Mouse (Mus musculus): Measurements from ENCODE around the gene Fcer1a.
"Not testable (repeated sequence)": the region's sequence is repeated elsewhere in the genome, so short reads cannot be mapped to it uniquely, and the experiment has no call there.

Fcer1a gene

DNA sequence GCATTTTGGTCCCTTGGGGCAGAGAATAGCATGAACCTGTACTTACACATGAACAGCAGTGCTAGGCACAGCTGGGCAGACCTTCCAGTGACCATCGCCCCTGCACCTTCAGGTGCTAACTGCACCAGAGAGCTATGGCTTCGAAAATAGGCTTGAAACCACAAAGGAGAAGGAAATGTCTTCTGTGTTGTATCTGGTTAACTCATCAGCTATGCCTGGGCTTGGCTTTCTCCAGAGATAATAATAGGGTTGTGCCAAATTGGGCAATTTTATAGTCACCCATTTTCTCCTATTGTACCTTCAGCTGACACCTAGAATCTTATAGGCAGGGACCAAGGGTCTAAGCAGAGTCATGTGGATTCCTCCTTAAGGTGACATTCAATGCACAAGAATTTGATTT lies at the start of gene Fcer1a:
TSS of gene Fcer1a (minus strand) at position 134 of the 400 bp plus-strand sequence.
- DNase-seq (ENCODE audit: low read depth, low spot score) = no peak

DNA sequence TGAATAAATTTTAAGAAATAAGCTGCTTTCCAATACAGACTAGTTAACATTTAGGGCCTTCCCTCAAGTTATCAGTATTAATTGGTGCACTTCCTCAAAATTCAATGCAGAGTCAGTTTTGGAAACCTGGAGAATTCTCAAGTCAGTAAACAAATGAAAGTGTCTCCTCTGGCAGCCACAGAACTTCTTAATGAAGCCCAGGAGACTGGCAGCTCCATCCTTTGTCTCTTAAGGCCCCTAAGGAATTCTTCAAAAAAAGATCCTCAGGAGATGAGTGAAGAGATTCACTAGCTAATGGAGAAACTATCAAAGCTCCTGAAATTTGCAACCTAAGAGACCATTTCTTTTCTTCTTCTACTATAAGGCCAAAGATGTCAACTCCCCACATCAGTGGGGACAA lies 38.7 kb upstream of the Fcer1a start, which contains the start of gene Olfr418:
TSS of gene Olfr418 (plus strand) at position 301 of the 400 bp plus-strand sequence.
- no peak for DNase-seq (ENCODE audit: low read depth, low spot score)

GRCm38 (mm10) chr1:173249888-173250287 lies 22.9 kb upstream of the Fcer1a start:
- DNase-seq (ENCODE audit: low read depth, low spot score) = no peak

- not testable (repeated sequence) for DNase-seq (ENCODE audit: low read depth, low spot score)
Observed at GRCm38 (mm10) chr1:173237004-173237403, 10.0 kb upstream of the Fcer1a start.

- no peak for DNase-seq (ENCODE audit: low read depth, low spot score)
Observed at GRCm38 (mm10) chr1:173216481-173216880, 10.5 kb downstream of the Fcer1a start.

GRCm38 (mm10) chr1:173212092-173212491 lies 14.9 kb downstream of the Fcer1a start, which contains the start of gene Olfr1404:
Olfr1404 (plus strand) TSS chr1:173212392.
- DNase-seq (ENCODE audit: low read depth, low spot score) = no peak

DNA sequence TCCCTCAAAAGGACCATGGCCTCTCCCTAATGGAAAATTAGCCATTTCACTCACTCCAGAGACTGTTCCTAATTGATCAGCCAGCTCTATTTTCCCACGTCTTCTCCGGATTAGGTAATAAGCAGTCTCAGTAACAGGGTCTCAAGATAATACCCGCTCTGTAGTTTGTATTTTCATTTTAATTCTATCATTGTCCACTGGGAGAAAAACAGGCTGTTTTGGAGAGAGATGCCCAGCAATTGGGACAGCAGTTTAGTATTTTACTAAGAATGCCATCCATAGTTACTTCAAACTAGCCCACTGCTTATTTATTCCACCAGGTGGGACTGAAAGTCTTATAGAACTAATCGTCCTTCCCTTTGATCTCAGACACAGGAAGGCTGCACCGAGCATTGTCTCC lies 29.5 kb downstream of the Fcer1a start, which contains the start of gene Olfr218:
TSS of gene Olfr218 (plus strand) at position 301 of the 400 bp plus-strand sequence.
- no peak for DNase-seq (ENCODE audit: low read depth, low spot score)

- DNase-seq (ENCODE audit: low read depth, low spot score) = no peak
Observed at GRCm38 (mm10) chr1:173196359-173196758, 30.7 kb downstream of the Fcer1a start.

GRCm38 (mm10) chr1:173192059-173192458 lies 35.0 kb downstream of the Fcer1a start:
- no peak for DNase-seq (ENCODE audit: low read depth, low spot score)

DNA sequence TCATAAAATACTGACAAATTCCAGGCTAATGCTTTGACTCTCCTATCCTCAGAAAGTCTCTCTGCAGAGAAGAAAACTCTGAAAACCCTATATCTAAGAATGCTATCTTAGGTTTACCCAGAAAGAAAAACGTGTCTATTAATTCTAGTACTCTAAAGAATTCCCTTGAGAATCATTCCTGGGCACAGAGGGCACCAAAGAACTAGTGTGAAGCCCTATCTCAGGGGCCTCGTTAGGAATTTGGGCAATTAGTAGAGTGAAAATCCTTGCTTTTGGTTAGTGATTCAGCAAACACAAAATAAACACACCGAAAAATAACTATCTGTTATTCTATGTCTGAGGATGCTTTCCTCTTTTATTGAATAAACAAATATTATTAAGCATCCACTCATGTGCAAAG lies 36.5 kb downstream of the Fcer1a start, which contains the start of gene Olfr1406:
TSS of gene Olfr1406 (minus strand) at position 101 of the 400 bp plus-strand sequence.
- DNase-seq (ENCODE audit: low read depth, low spot score) = no peak

GRCm38 (mm10) chr1:173174154-173174842 lies 52.7 kb downstream of the Fcer1a start:
- DNase-seq (ENCODE audit: low read depth, low spot score) = no peak

Data from CD4-positive helper T cell, adult 2 months (primary cell).